Mouse (Mus musculus): ENCODE results near the gene Unc13a.
A peak's percentile ranks its signal among the peaks of the same experiment; 100 is the strongest.
"Not testable (repeated sequence)": the region's sequence is repeated elsewhere in the genome, so short reads cannot be mapped to it uniquely, and the experiment has no call there.

The Unc13a gene

DNA sequence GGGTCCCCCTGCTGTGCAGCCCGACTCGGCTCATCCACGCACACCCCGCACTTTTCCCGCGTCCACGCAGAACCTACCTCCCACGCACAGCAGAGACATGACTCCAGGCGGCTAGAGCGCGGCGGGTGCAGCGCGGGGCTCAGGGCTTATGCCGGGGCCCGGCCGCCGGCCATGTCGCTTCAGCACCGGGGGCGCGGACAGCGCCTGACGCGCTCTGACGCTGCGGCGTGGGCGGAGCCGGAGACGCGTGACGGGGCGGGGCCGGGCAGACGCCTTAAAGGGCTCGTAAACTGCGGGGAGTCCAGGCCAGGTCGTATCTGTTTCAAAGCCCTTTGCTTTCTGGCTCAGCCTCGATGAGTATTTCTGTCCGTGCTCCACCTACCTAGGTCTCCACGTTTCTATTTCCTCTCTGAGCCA lies at the start of gene Unc13a:
Unc13a (minus strand) TSS at position 209 of the 417 bp plus-strand sequence.
- peak; percentile 89 for DNase-seq (ENCODE audit: extremely low spot score)

GRCm38 (mm10) chr8:71719928-71720457 lies 48.4 kb upstream of the Unc13a start:
- DNase-seq (ENCODE audit: extremely low spot score), result peak; percentile 73

GRCm38 (mm10) chr8:71719218-71719617 lies 47.7 kb upstream of the Unc13a start:
- DNase-seq (ENCODE audit: extremely low spot score), result no peak

- no peak for DNase-seq (ENCODE audit: extremely low spot score)
Measured at GRCm38 (mm10) chr8:71718252-71718651, 46.7 kb upstream of the Unc13a start.

- DNase-seq (ENCODE audit: extremely low spot score), result no peak
Measured at GRCm38 (mm10) chr8:71717096-71717495, 45.5 kb upstream of the Unc13a start.

DNA sequence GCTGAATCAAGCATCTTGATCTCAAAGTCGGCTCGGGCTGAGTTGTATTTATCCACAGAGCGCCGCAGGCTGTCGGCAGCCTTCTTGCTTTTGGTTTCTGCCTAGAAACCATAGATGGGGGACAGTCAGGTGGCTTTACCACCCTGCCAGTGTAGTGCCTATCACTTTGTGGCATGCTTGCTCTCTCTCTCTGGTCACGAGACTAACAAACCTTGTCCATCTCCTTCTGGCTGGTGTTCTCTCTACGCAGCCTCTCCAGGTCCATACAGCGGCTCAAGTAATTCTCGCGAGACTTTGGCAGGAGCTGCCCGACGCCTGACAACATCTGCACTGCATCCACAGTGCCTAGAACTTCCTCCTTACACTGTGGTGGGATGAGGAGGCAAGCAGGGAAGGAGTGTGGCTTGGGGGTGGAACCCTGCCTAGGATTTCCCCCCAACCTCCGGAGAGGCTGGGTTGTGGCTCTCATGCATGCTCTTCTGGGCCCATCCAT lies 45.0 kb upstream of the Unc13a start:
- no peak for DNase-seq (ENCODE audit: extremely low spot score)

DNA sequence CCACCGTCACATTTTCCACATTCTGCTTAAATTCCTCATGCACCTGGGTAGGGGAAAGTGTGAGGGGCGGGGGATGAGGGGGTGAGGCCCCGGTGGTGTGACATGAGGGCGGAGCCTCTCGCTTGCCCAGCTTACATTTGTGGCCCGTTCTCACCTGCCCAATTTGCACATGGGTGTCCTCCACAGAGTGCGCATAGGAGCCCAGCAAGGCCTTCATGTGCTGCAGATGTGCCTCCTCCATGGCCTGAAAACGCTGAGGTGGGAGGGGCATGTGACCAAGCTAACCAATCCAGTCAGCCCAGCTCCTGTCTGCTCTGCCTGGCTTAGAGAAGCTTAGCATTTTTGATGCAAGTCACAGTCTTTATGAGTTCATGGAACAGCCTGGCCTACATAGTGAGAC lies 44.0 kb upstream of the Unc13a start:
- no peak for DNase-seq (ENCODE audit: extremely low spot score)

GRCm38 (mm10) chr8:71711574-71711973 lies 40.0 kb upstream of the Unc13a start:
- DNase-seq (ENCODE audit: extremely low spot score), result no peak

DNA sequence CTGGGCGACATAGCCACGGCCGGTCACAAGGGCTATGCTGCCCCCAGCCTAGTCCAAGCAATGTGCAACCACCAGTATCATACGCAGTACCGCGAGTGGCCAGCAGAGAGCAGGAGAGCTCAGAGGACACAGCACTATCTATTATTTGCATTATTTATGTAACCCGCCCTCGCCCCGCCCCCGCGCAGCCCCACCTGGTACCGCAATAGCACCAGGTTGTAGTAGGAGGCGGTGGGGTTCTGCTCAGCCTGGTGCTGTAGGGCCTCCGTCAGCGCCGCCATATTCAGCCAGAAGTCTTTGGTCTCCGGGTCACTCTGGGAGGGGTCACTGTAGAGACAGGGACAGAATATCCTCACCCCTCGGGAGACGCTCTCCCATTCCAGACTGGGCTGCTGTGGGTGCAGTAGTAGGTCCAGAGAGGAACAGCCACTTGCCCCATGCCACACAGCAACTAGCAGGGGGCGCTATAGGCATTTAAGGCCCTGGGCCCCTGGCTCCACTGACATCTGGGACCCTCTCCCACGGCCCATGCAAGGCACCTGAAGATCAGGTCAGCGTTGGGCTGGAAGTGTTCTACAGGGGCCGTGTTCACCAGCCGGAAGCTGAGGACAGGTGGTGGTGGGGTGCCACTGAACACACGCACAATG lies 38.4 kb upstream of the Unc13a start:
- peak; percentile 88 for DNase-seq (ENCODE audit: extremely low spot score)

- DNase-seq (ENCODE audit: extremely low spot score), result no peak
Measured at GRCm38 (mm10) chr8:71709134-71709799, 37.7 kb upstream of the Unc13a start.

DNA sequence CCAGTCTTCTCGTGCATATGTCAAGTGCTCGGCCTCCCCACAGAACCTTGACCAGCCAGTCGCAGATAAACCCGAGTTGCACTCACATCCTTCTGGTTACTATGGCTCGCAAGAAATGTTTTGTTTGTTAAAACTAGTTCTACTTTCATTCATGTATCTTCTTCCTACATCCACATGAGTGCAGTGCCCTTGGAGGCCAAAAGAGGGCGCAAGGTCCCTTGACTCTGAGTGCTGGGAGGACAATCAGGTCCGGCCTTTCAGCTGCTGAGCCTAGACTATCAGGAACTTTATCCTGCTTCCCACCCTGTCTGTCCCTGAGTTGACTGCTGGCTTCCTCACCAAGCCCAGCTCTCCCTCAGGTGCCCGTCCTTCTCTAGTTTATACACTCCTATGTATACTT lies 36.3 kb upstream of the Unc13a start:
- no peak for DNase-seq (ENCODE audit: extremely low spot score)

- DNase-seq (ENCODE audit: extremely low spot score), result not testable (repeated sequence)
Measured at GRCm38 (mm10) chr8:71703400-71703799, 31.8 kb upstream of the Unc13a start.

DNA sequence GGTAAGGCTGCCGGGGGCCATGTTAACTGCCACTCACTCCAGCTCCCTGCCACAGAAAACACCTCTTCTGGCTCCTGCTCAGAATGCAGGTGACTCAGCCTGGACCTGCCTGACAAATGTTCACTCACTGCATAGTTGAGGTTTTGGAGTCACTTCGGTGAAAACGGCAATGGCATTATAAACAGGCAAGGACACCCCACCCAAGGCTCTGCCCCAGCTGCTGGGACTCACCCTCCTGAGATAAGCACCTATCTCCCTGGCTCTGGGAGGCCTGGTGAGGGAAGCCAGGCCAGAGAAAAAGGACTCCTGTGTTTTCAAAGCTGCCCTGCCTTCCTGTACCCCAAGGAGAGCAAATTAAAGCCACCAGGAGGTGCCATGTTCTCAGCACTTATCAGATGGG lies 31.4 kb upstream of the Unc13a start:
- DNase-seq (ENCODE audit: extremely low spot score), result no peak

- DNase-seq (ENCODE audit: extremely low spot score), result no peak
Measured at GRCm38 (mm10) chr8:71702087-71702432, 30.5 kb upstream of the Unc13a start.

DNA sequence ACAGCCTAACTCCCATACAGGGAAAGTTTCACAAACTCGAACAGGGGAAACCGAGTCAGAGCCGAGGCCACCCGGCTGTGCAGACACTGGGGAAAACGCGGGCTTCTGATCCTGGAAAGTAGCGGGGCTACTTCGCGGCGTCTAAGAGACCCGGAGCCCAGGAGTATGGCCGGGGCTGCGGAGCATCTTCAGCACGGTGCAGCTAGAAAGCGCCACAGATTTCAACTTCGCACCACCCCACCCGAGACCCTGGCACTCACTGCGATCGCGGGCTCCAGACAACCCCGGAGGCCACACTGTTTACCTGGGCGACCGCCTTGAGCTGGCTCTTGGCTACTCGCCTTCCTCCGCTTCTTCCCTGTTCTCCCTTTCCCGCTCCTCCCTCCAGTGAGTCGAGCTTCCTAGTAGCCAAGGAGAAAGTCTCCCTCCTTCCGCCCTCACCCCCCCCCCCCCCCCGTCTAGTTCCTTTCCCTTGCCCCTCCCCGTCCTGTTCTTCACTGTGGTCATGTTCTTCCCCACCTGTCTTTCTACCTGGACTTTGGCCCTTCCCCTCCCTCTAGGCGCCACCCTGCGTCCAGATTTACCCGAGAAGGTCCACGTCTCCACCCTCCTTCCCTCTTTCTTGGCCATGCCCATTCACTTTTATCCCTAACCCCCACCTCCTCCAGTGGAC lies 30.0 kb upstream of the Unc13a start, which contains the start of gene B3gnt3:
B3gnt3 (minus strand) TSS at position 376 of the 673 bp plus-strand sequence.
- DNase-seq (ENCODE audit: extremely low spot score), result no peak

DNA sequence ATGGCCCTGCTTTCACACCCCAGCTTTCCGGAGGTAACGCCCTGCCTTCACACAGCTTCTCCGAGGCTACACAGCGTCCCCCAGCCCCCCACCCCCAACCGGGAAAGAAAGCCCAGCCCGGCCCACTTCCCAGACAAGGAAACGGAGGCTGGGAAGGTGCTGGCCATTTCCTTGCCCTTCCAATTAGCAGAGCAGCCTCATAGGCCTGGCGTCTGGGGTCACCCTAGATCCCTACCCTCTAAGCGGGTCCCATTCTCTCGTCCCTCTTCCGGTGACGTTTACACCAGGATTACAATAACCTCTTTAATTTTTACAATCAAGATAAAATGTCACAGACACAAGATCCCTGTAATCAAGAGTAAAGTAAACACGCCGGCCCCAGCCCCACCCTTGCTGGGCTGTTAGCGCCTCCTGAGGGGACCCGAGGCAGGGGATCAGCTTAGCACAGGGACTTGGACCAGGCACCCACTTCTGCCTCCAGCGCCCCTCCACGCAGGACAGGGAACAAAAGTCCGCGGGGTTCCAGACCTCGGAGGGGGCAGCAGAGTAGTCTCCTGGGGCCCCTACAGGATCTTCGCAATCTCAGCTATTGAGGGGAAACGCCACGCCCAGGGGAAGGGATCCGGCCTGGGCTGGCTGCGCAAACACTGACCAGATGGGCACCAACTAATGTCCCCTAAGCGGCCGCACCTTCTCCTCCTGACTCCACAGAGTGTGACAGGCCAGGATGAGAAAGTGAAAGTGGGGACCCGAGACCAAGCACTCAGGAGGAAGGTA lies 29.1 kb upstream of the Unc13a start:
- DNase-seq (ENCODE audit: extremely low spot score), result no peak

DNA sequence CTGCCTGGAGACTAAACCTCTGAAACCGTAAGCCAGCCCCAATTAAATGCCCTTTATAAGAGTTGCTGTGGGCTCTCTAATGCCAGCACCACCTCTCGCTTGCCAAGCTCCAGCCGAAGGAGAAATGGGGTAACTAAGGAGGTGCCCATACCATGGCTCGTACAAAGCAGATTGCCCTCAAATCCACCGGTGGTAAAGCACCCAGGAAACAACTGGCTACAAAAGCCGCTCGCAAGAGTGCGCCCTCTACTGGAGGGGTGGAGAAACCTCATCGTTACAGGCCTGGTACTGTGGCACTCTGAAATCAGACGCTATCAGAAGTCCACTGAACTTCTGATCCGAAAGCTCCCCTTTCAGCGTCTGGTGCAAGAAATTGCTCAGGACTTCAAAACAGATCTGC lies 23.9 kb upstream of the Unc13a start:
- not testable (repeated sequence) for DNase-seq (ENCODE audit: extremely low spot score)

DNA sequence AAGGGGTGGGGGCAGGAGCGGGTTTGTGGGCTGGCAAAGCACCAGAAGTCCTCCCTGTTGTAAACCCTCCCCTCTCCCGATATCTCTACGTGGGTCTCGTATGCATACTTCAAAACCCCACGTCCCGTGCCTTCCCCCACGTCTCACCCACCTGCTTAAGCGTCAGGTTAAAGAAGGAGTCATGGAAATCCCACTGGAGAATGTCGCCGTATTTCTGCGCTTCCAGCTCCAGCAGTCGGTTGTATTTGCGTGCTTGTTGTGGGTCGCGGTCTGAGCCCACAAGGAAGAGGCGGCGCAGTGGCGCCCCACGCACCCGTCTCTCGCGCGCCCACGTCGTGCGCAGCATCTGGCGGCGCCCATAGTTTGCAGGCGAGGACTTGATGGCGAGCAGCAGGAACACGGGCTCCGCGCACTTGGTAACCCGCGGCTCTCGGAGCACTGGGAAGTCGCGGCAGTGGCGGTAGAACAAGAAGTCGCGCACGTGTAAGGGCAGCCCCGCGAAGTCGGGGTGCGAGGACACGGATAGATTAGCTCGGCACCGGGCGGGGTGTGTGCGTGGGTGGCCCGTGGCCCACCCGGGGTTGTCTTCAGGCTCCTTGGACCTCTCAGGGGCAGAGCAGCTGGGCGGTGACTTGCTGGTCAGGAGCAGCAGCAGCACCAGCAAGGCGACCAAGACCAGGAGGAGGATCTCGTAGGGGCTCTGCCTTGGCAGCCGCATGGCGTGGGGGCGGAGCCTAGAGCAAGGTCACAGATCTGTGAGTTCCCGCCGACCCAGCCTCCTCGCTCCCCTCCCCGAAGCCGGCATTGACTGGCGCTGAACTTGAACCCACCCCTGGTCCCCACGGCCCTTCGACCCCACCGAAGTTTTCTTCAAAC lies 21.8 kb upstream of the Unc13a start:
- DNase-seq (ENCODE audit: extremely low spot score), result no peak

DNA sequence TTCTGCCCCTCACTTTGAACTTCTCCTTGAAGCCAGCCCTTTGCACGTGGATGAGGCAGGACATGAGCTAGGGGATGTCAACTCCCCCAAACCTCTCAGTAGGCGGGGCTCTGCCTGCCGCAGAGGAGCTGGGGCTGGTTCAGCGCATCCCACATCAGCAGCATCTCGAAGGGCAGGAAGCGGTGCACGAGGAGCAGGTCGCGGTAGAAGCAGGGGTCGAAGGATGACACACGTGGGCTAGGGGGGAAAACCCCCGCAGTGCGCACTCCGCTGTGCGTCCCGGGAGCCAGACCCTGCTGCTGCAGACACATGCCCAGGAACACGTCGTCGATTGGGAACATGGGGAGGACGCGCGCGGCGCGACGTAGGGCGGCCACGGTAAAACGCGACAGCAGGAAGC lies 21.0 kb upstream of the Unc13a start:
- no peak for DNase-seq (ENCODE audit: extremely low spot score)

DNA sequence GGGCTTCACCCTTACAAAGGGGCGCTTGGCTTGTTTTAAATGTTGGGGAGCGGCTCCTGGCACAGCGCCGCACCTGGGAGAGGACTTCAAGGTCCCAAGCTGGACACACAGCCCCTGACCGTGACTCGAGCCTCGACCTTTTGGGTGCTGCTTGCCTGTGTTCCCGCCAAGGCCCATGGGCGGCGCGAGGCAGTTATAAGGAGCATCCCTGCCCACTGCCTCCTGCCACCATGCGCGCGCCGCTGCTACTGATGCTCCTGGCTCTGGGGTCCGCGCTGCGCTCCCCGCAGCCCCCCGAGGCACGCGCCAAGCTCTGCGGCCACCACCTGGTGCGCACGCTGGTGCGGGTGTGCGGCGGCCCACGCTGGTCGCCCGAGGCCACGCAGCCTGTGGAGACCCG lies 17.5 kb upstream of the Unc13a start, which contains the start of gene Insl3:
Insl3 (plus strand) TSS at position 187 of the 400 bp plus-strand sequence.
- no peak for DNase-seq (ENCODE audit: extremely low spot score)

DNA sequence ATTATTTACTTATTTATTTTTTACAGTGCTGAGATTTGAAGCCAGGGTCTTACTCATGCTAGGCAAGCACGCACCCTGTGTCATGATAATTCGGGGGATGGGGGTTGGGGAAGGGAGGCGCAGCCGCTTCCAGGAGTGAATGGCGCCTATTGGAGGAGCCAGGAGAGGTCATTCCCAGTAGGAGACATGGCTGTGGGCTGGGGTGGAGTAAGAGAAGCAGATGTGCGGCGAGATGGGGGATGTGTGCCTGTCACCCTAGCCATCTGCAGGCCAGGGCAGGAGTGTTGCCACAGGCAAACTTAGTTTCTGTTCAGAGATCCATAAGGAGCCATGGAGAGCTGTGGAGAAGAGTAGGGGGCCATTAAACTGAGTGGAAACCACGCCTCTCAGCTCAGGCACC lies 16.1 kb upstream of the Unc13a start:
- DNase-seq (ENCODE audit: extremely low spot score), result no peak
